ENCODE assay signal across 10 mouse cellular contexts in genomic region chr1:35822376-35823202, GRCm38 (mm10).
DNase-seq lines count a peak whose midpoint lies in the region; ATAC-seq and TF ChIP-seq lines count a peak whose summit lies in the region.
"Had no signal": no experiment of that assay in that cellular context is flagged by ENCODE, and none has a peak within 500 bp of the region (broad histone marks: within the 10 kb centered on the region; RNA-seq: fewer than 3 reads in every experiment).

No protein-coding gene starts in this region.

- no peak for TF ChIP-seq POLR2A in limb, embryonic 14.5 days (IDR thresholded peaks at IDR 0.05; ENCODE audit: borderline replicate concordance, extremely low read depth, insufficient read depth, insufficient read length)

- no peaks in the 10 kb centered on the region for H3K36me3 ChIP-seq in kidney, embryonic 15.5 days
- no peaks in the 10 kb centered on the region for H3K36me3 ChIP-seq in embryonic facial prominence, embryonic 13.5 days
- H3K36me3 ChIP-seq in limb, embryonic 14.5 days (ENCODE audit: control insufficient read depth, insufficient read depth, low read length), result no peaks in the 10 kb centered on the region
- H3K36me3 ChIP-seq in neural tube, embryonic 15.5 days, result no peaks in the 10 kb centered on the region

- no peak overlapping the region for H3K4me3 ChIP-seq in kidney, embryonic 15.5 days (replicated peaks)
- H3K4me3 ChIP-seq in embryonic facial prominence, embryonic 13.5 days, result no peak overlapping the region
- H3K4me3 ChIP-seq in limb, embryonic 14.5 days (replicated peaks; ENCODE audit: low read length), result no peak overlapping the region
- no peak overlapping the region for H3K4me3 ChIP-seq in neural tube, embryonic 15.5 days (replicated peaks)

- no peaks in the 10 kb centered on the region for H3K27me3 ChIP-seq in kidney, embryonic 15.5 days
- no peaks in the 10 kb centered on the region for H3K27me3 ChIP-seq in embryonic facial prominence, embryonic 13.5 days
- H3K27me3 ChIP-seq in limb, embryonic 14.5 days (ENCODE audit: control insufficient read depth, insufficient read depth, low read length), result no peaks in the 10 kb centered on the region
- no peaks in the 10 kb centered on the region for H3K27me3 ChIP-seq in neural tube, embryonic 15.5 days (replicated peaks)

- H3K4me2 ChIP-seq in kidney, embryonic 15.5 days, result 0 out of 2 replicates have a peak overlapping the region, but pooled peaks have one; percentile 14
- peak overlapping the region; percentile 9; the same call in 1 of the 2 replicates for H3K4me2 ChIP-seq in embryonic facial prominence, embryonic 13.5 days
- H3K4me2 ChIP-seq in limb, embryonic 14.5 days (replicated peaks; ENCODE audit: low read depth, low read length, severe bottlenecking), result peak overlapping the region; percentile 23; the same call in 1 of the 2 replicates
- H3K4me2 ChIP-seq in neural tube, embryonic 15.5 days, result peak overlapping the region; percentile 24; the same call in 1 of the 2 replicates

- no peaks in the 10 kb centered on the region for H3K9me3 ChIP-seq in kidney, embryonic 15.5 days (replicated peaks)
- H3K9me3 ChIP-seq in embryonic facial prominence, embryonic 13.5 days, result peaks cover 4% of the 10 kb centered on the region; the same call in 1 of the 2 replicates
- H3K9me3 ChIP-seq in limb, embryonic 14.5 days (ENCODE audit: control insufficient read depth, low read length), result no peaks in the 10 kb centered on the region
- H3K9me3 ChIP-seq in neural tube, embryonic 15.5 days (replicated peaks), result no peaks in the 10 kb centered on the region

- WGBS in kidney, embryonic 15.5 days, result 55% methylated on average over 19 of the region's 19 CpGs
- WGBS in embryonic facial prominence, embryonic 13.5 days, result 53% methylated on average over 18 of the region's 19 CpGs
- 42% methylated on average over 19 of the region's 19 CpGs for WGBS in limb, embryonic 14.5 days
- 48% methylated on average over 19 of the region's 19 CpGs for WGBS in neural tube, embryonic 15.5 days

- no peak for DNase-seq in kidney, adult 8-10 months
- DNase-seq in limb, embryonic 14.5 days (ENCODE audit: low spot score), result no peak
- DNase-seq in layer of hippocampus, adult 18-20 months (ENCODE audit: low spot score in 2 of 2), result no peak
- no peak for DNase-seq in lung, postnatal 10 days
- DNase-seq in right cerebral cortex, postnatal 14 days, result no peak
- DNase-seq: kidney, postnatal 14 days had no signal

- H3K4me1 ChIP-seq in kidney, embryonic 15.5 days, result peaks cover 6% of the 10 kb centered on the region; the same call in 1 of the 2 replicates
- H3K4me1 ChIP-seq in embryonic facial prominence, embryonic 13.5 days, result peaks cover 21% of the 10 kb centered on the region
- peaks cover 14% of the 10 kb centered on the region for H3K4me1 ChIP-seq in limb, embryonic 14.5 days (ENCODE audit: control insufficient read depth, insufficient read depth, low read length)
- H3K4me1 ChIP-seq in neural tube, embryonic 15.5 days, result peaks cover 6% of the 10 kb centered on the region

- H3K9ac ChIP-seq in kidney, embryonic 15.5 days, result no peak overlapping the region
- H3K9ac ChIP-seq in embryonic facial prominence, embryonic 13.5 days, result no peak overlapping the region
- H3K9ac ChIP-seq in limb, embryonic 14.5 days (ENCODE audit: low read depth, low read length, severe bottlenecking), result no peak overlapping the region
- no peak overlapping the region for H3K9ac ChIP-seq in neural tube, embryonic 15.5 days (replicated peaks)

- H3K27ac ChIP-seq in kidney, embryonic 15.5 days, result no peak overlapping the region
- H3K27ac ChIP-seq in embryonic facial prominence, embryonic 13.5 days, result no peak overlapping the region
- H3K27ac ChIP-seq in limb, embryonic 14.5 days (replicated peaks; ENCODE audit: low read depth, low read length), result no peak overlapping the region
- H3K27ac ChIP-seq in neural tube, embryonic 15.5 days (replicated peaks), result no peak overlapping the region

- 0 out of 2 replicates have a peak, but pooled peaks have one; percentile 15 for ATAC-seq in kidney, embryonic 15.5 days (replicated peaks; ENCODE audit: low FRiP score)
- no peak for ATAC-seq in embryonic facial prominence, embryonic 13.5 days (ENCODE audit: insufficient number of reproducible peaks, insufficient read depth, low FRiP score, low TSS enrichment, low read depth)
- no peak for ATAC-seq in limb, embryonic 14.5 days (ENCODE audit: low FRiP score, low read depth)
- ATAC-seq in neural tube, embryonic 15.5 days (ENCODE audit: low FRiP score), result no peak
- ATAC-seq: activated CD4-positive, CD25-positive, alpha-beta regulatory T cell, adult 4 months had no signal
